Mouse (Mus musculus): ENCODE data around the gene Slc35b3. TPM values are rescaled to one million over a fixed set of nuclear protein-coding genes. Genes with fewer than 3 reads are reported as not detected.
A peak's percentile ranks its signal among the peaks of the same experiment; 100 is the strongest.

Gene Slc35b3
- polyA plus RNA-seq, 1 experiment from 2014 or later = 34.2 TPM

DNA sequence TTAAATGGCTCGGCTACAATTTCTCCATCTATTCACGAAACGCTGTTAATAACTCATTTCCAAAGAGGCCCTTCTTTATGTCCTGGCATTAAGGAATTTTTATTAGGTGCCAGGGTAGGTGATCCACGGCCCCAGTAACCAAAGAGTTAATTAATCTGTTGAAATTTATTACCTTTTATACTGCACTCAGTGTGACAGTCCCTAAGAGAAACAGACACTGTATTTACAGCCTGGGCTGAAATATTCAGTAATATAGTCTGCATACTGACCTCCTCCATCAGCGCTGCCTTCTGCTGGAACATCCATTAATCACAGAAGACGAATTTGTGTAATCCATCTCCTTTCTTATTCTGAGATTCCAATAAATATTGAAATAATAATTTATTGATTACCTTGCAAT is 16.3 kb upstream of the Slc35b3 start:
- WGBS = 31% methylated on average over 6 of the region's 6 CpGs
- no peak overlapping the region for H3K27ac ChIP-seq (ENCODE audit: low read depth, low read length)
- no peak overlapping the region for H3K4me3 ChIP-seq (ENCODE audit: low read depth, low read length)
- H3K4me2 ChIP-seq (ENCODE audit: low read depth, low read length) = no peak overlapping the region
- ATAC-seq (ENCODE audit: low read depth) = peak; percentile 79; the same call in 1 of the 2 replicates
- H3K9ac ChIP-seq (replicated peaks; ENCODE audit: low read depth, low read length) = no peak overlapping the region
- no peaks in the 10 kb centered on the region for H3K9me3 ChIP-seq (ENCODE audit: control insufficient read depth, low read length)
- no peaks in the 10 kb centered on the region for H3K27me3 ChIP-seq (ENCODE audit: control insufficient read depth, insufficient read depth, low read length)
- no peaks in the 10 kb centered on the region for H3K36me3 ChIP-seq (ENCODE audit: control insufficient read depth, insufficient read depth, low read length)
- no peaks in the 10 kb centered on the region for H3K4me1 ChIP-seq (ENCODE audit: control insufficient read depth, insufficient read depth, low read length)

DNA sequence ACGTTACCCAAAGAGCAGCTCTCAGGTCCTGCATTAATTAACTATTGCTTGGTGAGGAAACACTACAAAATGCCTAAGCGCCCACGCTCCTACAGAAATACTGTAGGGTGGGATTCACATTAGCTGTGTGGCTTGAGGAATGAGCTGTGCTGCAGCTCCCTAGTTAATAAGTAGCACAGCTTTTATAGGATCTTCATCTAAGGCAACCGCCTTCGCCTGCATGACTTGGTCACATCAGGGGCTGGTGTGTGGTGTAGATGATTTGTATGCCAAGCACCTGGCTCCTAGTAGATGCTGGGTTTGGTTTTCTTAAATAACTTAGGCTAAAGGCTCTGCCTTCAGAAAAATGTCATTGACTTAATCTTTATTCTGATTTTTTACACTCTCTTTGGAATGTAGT is 15.2 kb upstream of the Slc35b3 start:
- Histone ChIP-seq H3K4me2 (ENCODE audit: low read depth, low read length) (no peak overlapping the region), H3K27me3 (ENCODE audit: control insufficient read depth, insufficient read depth, low read length) (no peaks in the 10 kb centered on the region), H3K36me3 (ENCODE audit: control insufficient read depth, insufficient read depth, low read length) (no peaks in the 10 kb centered on the region), H3K9ac (replicated peaks; ENCODE audit: low read depth, low read length) (no peak overlapping the region), H3K4me3 (ENCODE audit: low read depth, low read length) (no peak overlapping the region), H3K27ac (ENCODE audit: low read depth, low read length) (no peak overlapping the region), H3K4me1 (ENCODE audit: control insufficient read depth, insufficient read depth, low read length) (no peaks in the 10 kb centered on the region), H3K9me3 (ENCODE audit: control insufficient read depth, low read length) (no peaks in the 10 kb centered on the region)
- WGBS = 88% methylated on average over 5 of the region's 5 CpGs
- no peak for ATAC-seq (ENCODE audit: low read depth)

DNA sequence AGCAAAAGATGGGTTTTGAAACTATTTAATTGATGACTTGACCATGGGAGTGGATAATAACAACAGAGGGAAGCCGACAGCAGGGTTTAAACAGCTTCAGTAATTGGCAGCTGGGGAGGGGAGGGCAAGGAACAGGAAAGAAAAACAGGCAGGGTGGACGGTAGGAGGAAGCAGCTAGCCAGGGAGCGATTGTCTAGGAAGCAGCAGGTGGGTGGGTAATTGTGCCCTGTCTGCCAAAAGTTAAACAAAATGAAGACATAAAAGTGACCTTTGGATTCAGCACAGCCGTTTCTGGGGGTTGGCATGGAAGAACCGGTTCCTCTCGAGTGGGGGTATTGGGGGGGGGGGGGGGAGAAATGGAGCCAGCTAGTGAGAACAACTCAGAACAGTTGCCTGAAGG is 11.9 kb upstream of the Slc35b3 start:
- no peaks in the 10 kb centered on the region for H3K27me3 ChIP-seq (ENCODE audit: control insufficient read depth, insufficient read depth, low read length)
- no peaks in the 10 kb centered on the region for H3K9me3 ChIP-seq (ENCODE audit: control insufficient read depth, low read length)
- H3K4me1 ChIP-seq (ENCODE audit: control insufficient read depth, insufficient read depth, low read length) = no peaks in the 10 kb centered on the region
- no peak overlapping the region for H3K9ac ChIP-seq (replicated peaks; ENCODE audit: low read depth, low read length)
- no peak overlapping the region for H3K27ac ChIP-seq (ENCODE audit: low read depth, low read length)
- WGBS = 5% methylated on average over 6 of the region's 6 CpGs
- H3K4me3 ChIP-seq (ENCODE audit: low read depth, low read length) = no peak overlapping the region
- ATAC-seq (ENCODE audit: low read depth) = no peak
- H3K4me2 ChIP-seq (ENCODE audit: low read depth, low read length) = no peak overlapping the region
- H3K36me3 ChIP-seq (ENCODE audit: control insufficient read depth, insufficient read depth, low read length) = no peaks in the 10 kb centered on the region

DNA sequence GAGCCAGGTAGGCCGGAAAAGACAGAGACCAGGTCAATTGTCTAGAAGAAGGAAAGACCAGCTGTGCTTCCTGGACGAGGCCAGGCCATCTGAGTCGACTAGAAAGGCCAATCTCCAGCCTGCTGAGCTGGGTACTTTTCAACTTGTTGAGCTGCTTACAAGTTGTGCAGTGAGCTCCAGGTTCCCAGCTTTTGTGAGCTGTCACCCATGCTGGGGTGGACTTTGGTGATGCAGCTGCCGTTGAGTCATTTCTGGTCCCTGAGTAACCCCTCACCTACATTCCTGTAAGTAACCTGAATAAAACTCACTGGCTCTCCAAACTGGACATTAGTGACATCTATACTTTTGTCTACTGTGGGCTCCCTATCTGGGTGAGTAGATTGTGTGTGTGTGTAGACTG is 10.4 kb upstream of the Slc35b3 start:
- 63% methylated on average over 4 of the region's 4 CpGs for WGBS
- no peak overlapping the region for H3K9ac ChIP-seq (replicated peaks; ENCODE audit: low read depth, low read length)
- no peaks in the 10 kb centered on the region for H3K9me3 ChIP-seq (ENCODE audit: control insufficient read depth, low read length)
- no peaks in the 10 kb centered on the region for H3K36me3 ChIP-seq (ENCODE audit: control insufficient read depth, insufficient read depth, low read length)
- no peaks in the 10 kb centered on the region for H3K4me1 ChIP-seq (ENCODE audit: control insufficient read depth, insufficient read depth, low read length)
- H3K4me2 ChIP-seq (ENCODE audit: low read depth, low read length) = no peak overlapping the region
- H3K27ac ChIP-seq (ENCODE audit: low read depth, low read length) = no peak overlapping the region
- H3K27me3 ChIP-seq (ENCODE audit: control insufficient read depth, insufficient read depth, low read length) = no peaks in the 10 kb centered on the region
- ATAC-seq (ENCODE audit: low read depth) = no peak
- no peak overlapping the region for H3K4me3 ChIP-seq (ENCODE audit: low read depth, low read length)

DNA sequence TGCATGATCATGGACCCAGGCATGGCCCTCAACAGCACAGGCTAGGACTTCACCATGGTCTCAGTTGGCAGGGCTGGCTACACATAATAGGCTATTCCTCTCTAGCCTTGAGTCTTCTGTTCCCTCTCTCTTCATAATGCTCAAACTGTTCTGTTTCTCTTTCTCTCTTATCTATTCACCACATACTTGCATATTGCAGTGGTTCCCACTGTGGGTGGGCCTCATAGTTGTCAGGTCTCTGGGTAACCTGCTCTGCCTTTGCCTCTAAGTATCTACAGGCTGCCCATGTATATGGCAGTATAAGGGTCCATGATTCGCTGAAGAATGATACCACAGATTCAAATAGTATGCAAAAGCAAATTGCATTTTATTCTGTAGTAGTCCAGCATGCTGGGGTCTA is 6.8 kb upstream of the Slc35b3 start:
- H3K36me3 ChIP-seq (ENCODE audit: control insufficient read depth, insufficient read depth, low read length) = no peaks in the 10 kb centered on the region
- H3K9me3 ChIP-seq (ENCODE audit: control insufficient read depth, low read length) = no peaks in the 10 kb centered on the region
- WGBS = 86% methylated on average over 1 of the region's 1 CpGs
- H3K27ac ChIP-seq (ENCODE audit: low read depth, low read length) = no peak overlapping the region
- no peaks in the 10 kb centered on the region for H3K27me3 ChIP-seq (ENCODE audit: control insufficient read depth, insufficient read depth, low read length)
- no peak overlapping the region for H3K4me2 ChIP-seq (ENCODE audit: low read depth, low read length)
- H3K4me1 ChIP-seq (ENCODE audit: control insufficient read depth, insufficient read depth, low read length) = no peaks in the 10 kb centered on the region
- H3K9ac ChIP-seq (replicated peaks; ENCODE audit: low read depth, low read length) = no peak overlapping the region
- no peak overlapping the region for H3K4me3 ChIP-seq (ENCODE audit: low read depth, low read length)
- ATAC-seq (ENCODE audit: low read depth) = no peak

DNA sequence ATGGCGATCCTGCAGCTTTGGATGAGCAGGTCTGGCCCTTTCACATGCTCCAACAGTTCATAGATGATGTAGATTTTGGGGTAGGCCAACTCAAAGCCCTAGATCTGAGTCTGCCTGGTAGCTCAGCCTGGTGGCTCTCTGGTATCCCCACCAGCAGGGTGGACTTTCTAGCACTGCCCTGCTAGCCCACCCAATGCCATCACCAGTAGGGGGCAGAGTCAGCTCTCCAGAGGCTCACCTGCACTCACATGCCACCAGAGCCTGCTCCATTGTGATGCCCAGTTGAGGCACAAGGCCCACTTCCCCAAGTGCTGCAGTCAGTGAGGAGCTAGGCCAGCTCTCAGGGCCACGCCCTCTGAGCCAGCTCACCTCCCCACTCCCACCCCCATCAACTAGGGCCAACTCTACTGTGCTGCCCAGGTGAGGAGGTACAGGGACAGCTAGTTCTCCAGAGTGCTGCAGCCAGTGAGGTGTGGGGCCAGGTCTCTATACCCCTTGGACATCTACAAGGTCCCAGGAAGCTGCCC is 6.3 kb upstream of the Slc35b3 start:
- no peak overlapping the region for H3K4me2 ChIP-seq (ENCODE audit: low read depth, low read length)
- H3K27me3 ChIP-seq (ENCODE audit: control insufficient read depth, insufficient read depth, low read length) = no peaks in the 10 kb centered on the region
- no peaks in the 10 kb centered on the region for H3K36me3 ChIP-seq (ENCODE audit: control insufficient read depth, insufficient read depth, low read length)
- H3K4me3 ChIP-seq (ENCODE audit: low read depth, low read length) = no peak overlapping the region
- no peak for ATAC-seq (ENCODE audit: low read depth)
- 89% methylated on average over 2 of the region's 2 CpGs for WGBS
- H3K9me3 ChIP-seq (ENCODE audit: control insufficient read depth, low read length) = no peaks in the 10 kb centered on the region
- H3K9ac ChIP-seq (replicated peaks; ENCODE audit: low read depth, low read length) = no peak overlapping the region
- no peaks in the 10 kb centered on the region for H3K4me1 ChIP-seq (ENCODE audit: control insufficient read depth, insufficient read depth, low read length)
- H3K27ac ChIP-seq (ENCODE audit: low read depth, low read length) = no peak overlapping the region

DNA sequence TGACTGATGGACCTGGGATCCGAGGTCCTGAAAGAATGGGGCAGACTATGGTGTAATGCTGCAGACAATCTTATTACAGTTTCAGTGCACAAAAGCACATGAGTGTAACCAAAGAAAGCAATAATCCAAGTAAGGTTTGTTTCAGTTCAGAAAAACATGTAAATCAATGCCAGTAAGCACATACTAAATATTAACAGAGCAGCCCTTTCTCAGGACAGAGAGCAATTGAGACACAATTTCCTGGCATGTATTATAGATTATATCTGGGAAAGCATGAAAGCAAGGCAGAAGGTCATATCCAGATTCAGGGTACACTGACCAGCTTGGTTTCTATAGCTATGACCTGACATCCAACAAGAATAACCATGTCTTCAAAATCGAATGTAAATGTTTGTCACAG is 2.1 kb upstream of the Slc35b3 start:
- Histone ChIP-seq H3K27ac (ENCODE audit: low read depth, low read length) (no peak overlapping the region), H3K36me3 (ENCODE audit: control insufficient read depth, insufficient read depth, low read length) (no peaks in the 10 kb centered on the region), H3K4me3 (ENCODE audit: low read depth, low read length) (no peak overlapping the region), H3K4me2 (ENCODE audit: low read depth, low read length) (no peak overlapping the region), H3K27me3 (ENCODE audit: control insufficient read depth, insufficient read depth, low read length) (no peaks in the 10 kb centered on the region), H3K9me3 (ENCODE audit: control insufficient read depth, low read length) (no peaks in the 10 kb centered on the region), H3K4me1 (ENCODE audit: control insufficient read depth, insufficient read depth, low read length) (peaks cover 11% of the 10 kb centered on the region), H3K9ac (replicated peaks; ENCODE audit: low read depth, low read length) (no peak overlapping the region)
- 62% methylated on average over 2 of the region's 2 CpGs for WGBS
- ATAC-seq (ENCODE audit: low read depth) = no peak

DNA sequence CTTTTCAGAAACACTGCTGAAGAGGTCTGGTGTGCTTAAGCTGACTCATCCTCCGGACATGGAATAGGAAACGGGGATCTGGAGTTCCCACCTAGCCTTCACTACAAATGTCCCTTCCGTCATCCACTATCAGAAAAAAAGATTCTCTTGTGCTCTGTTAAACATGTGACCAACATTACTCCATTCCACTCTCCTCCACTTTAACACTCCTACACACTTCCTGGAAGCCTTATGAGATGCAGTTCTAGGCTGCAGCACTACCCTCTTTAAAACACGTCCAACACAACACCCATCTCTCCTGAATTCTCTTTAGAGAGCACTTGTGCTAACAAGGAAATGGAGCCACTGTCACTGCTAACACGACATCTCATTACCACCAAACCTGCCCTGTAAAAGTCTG is 2.6 kb downstream of the Slc35b3 start:
- 84% methylated on average over 5 of the region's 5 CpGs for WGBS
- no peaks in the 10 kb centered on the region for H3K9me3 ChIP-seq (ENCODE audit: control insufficient read depth, low read length)
- no peak for ATAC-seq (ENCODE audit: low read depth)
- H3K27me3 ChIP-seq (ENCODE audit: control insufficient read depth, insufficient read depth, low read length) = no peaks in the 10 kb centered on the region
- H3K27ac ChIP-seq (ENCODE audit: low read depth, low read length) = no peak overlapping the region
- H3K9ac ChIP-seq (replicated peaks; ENCODE audit: low read depth, low read length) = no peak overlapping the region
- H3K36me3 ChIP-seq (ENCODE audit: control insufficient read depth, insufficient read depth, low read length) = peaks cover 4% of the 10 kb centered on the region
- H3K4me3 ChIP-seq (ENCODE audit: low read depth, low read length) = no peak overlapping the region
- H3K4me1 ChIP-seq (ENCODE audit: control insufficient read depth, insufficient read depth, low read length) = peaks cover 11% of the 10 kb centered on the region
- H3K4me2 ChIP-seq (ENCODE audit: low read depth, low read length) = no peak overlapping the region

DNA sequence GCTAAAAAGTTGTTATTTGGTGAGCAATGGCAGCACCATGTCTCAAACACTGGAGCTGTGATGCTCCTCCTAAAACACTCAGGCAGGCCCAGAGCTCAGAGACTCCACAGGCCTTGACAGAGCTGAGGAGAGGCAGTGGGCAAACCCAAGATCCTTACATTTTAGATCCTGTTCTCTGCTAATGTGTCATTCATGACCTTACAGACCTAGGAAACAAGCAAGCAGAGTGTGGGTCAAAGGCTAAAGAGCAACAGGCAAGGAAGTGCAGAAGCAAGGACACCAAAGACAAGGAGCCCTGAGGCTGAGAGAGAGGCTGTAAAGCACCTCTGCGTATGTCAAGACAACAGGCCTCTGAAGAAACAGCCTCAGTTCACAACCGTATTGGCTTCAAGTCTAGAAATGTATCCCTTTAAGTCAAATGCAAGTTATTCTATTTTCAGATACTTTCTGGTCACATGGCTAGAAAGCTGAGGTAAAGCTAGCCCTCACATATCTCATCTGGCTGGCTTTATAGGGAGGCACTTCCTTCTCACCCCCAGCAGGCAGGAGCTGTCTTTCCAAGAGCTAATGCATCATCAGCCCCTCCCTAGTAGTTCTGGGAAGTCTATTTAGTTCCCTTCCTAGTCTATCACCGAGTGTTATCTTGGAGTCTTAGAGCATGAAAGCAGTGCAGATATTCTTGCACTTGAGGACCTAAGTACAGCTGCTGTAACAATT is 14.2 kb downstream of the Slc35b3 start:
- Histone ChIP-seq H3K4me2 (ENCODE audit: low read depth, low read length) (no peak overlapping the region), H3K9me3 (ENCODE audit: control insufficient read depth, low read length) (no peaks in the 10 kb centered on the region), H3K9ac (replicated peaks; ENCODE audit: low read depth, low read length) (no peak overlapping the region), H3K27me3 (ENCODE audit: control insufficient read depth, insufficient read depth, low read length) (no peaks in the 10 kb centered on the region), H3K27ac (ENCODE audit: low read depth, low read length) (no peak overlapping the region), H3K4me1 (ENCODE audit: control insufficient read depth, insufficient read depth, low read length) (no peaks in the 10 kb centered on the region), H3K4me3 (ENCODE audit: low read depth, low read length) (no peak overlapping the region), H3K36me3 (ENCODE audit: control insufficient read depth, insufficient read depth, low read length) (peaks cover 21% of the 10 kb centered on the region)
- ATAC-seq (ENCODE audit: low read depth) = no peak
- WGBS = 87% methylated on average over 3 of the region's 3 CpGs

Measured in neural tube, embryonic 14.5 days (tissue).